Mouse (Mus musculus) kidney, adult 8-10 months (tissue): Measurements from ENCODE around the gene Tmem198.

Experiments
- DNase-seq, 2 experiments: peaks; one replicate each; pipeline ENCODE4 v3.0.0; 2022

The Tmem198 gene

GRCm38 (mm10) chr1:75455948-75456347 lies 23.4 kb upstream of the Tmem198 start:
- no peak for DNase-seq

- no peak for DNase-seq
Measured at GRCm38 (mm10) chr1:75456746-75457564, 22.4 kb upstream of the Tmem198 start.

GRCm38 (mm10) chr1:75457710-75458024 lies 21.7 kb upstream of the Tmem198 start:
- DNase-seq, result no peak

- no peak for DNase-seq
Measured at GRCm38 (mm10) chr1:75458025-75458788, 21.1 kb upstream of the Tmem198 start.

DNA sequence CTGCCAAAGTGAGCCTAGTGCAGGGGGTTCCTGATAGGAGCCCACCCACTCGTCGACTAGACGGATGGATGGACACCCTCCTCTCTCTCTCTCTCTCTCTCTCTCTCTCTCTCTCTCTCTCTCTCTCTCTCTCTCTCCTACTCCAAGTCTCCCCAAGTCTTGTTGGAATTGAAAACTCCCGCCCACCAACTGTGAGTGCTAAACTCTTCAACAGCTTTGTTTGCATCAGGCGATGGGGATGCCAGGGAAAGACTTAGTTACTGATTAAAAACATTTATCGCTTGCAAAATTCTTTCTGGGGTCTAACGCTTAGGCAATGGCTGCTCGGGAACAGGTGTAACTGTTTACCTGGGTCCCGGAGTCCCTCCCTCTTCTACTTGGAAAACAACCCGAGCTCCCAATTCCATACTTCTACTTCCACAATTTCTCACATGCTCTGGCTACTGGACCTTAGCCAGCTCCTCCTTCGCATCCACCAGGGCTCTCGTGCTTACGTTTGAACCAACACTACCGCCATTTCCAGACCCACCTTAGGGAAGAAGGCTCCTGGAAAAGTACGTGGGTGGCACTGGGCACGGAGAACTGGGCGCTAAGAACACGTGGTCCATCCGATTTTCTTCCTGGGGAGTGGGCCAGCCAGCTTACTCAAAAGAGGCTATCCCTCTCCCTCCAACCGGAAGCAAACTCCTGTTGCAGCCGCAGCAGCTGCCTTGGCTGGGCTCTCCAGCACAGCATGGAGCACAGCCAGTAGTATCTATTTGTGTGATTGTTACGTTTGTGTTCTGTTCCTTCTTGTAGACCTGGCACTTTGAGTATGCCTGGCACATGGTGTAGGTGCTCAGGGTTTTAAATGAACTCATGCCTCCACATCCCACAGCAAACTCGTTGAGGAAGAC lies 20.3 kb upstream of the Tmem198 start:
- no peak for DNase-seq

DNA sequence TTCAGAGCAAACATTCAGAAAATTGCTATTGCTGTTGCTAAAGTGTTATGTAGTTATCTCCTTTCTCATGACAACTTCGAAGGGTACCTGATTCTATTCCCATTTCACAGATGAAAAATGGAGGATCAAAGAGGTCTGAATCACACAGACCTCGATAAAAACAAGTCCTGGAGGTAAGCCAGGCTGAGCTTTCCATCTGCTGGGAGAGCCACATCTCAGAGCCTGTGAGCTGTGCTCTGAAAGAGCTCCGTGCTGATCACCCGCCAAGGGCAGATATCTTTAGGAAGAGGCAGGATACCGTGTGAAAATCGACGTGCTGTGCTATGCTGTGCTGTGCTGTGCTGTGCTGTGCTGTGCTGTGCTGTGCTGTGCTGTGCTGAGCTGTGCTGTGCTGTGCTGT lies 19.0 kb upstream of the Tmem198 start:
- DNase-seq, result no peak

GRCm38 (mm10) chr1:75462636-75463035 lies 16.7 kb upstream of the Tmem198 start:
- no peak for DNase-seq

GRCm38 (mm10) chr1:75463652-75464204 lies 15.6 kb upstream of the Tmem198 start:
- DNase-seq, result no peak

DNA sequence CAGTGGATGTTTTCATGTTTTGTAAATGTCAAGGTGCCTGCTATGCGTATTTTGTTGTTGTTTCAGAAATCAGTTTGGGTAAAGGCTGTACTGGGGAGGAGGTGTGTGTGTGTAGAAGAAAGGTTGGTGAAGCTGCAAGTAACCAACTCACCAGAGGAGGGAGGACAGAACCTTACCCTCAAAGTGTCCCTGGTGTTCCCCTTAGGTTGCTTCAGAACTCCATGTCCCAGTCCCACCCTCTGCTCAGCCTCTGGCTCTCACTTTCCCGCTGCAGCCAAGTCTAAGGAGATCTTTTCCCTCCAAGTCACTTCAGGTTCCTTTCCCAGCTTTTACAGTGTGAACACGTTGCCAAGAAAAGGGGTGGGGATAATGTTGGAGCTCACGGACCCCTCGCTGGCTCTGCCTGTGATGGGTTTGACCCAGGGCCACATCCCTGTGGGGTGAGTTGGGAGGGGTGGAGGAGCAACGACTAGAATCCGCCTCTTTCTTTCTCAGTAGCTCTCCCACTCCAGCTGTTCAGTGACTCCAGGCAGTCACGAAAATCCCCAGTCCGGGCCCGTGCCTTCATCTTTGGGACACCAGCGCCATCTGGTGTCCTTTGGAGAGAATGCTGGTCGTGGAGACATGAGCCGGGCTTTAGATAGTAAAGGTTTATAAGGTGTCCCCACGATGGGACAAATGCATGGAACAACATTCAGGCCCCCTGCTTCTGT lies 12.0 kb upstream of the Tmem198 start:
- peak; percentile 43 to 79 for DNase-seq

GRCm38 (mm10) chr1:75469287-75469825 lies 10.0 kb upstream of the Tmem198 start:
- no peak for DNase-seq

- DNase-seq, result no peak
Measured at GRCm38 (mm10) chr1:75476441-75476840, 2.9 kb upstream of the Tmem198 start.

DNA sequence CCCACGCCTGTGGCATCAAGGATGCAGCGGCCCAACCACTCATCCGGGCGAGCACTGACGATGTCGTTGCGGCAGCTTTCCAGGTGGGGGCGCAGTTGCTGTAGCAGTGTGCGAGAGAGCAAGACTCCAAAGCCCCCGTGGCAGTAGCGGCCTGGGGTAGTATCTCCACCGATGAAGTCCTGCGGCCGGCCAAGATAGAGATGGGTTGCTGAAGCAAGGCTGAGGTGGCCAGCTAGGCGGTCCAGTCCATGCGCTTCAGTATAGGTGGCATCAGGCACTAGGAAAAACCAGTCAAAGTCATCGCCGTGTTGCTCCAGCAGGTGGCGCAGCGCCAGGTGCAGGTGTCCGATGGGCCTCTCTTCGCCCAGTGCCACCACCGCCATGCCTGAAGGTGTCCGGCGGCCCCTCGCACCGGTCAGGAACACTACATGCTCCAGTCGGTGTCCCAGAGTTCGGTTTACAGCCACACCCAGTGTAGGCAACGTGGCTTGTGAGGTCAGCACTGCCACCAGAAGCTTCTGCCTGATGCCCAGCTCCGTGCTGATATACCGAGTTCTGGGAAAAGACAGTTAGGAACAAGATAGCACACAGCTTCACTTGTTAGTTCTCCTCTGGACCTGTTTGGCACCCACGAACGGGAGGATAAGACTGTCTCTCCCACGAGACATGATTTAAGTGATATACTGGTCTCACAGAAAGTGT lies 1.9 kb upstream of the Tmem198 start:
- peak; percentile 75 to 91 for DNase-seq

DNA sequence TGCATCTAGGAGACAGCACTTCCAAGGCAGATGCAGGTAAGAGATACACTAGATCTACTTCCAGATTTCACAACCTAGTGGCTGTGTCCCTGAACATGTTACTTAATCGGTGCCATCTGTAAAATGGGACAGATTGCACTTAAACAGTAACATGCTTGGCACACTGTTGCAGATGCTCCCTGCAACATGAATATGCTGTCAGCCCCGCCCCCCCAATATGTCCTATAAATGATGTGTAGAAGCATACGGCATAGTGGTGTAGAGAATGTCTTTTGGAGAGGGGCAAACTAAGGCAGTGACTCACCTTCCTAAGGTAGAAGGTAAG lies 1.4 kb upstream of the Tmem198 start:
- DNase-seq, result no peak

- DNase-seq, result peak; percentile 45 to 48
Measured at GRCm38 (mm10) chr1:75478497-75478896, 835 bp upstream of the Tmem198 start.

DNA sequence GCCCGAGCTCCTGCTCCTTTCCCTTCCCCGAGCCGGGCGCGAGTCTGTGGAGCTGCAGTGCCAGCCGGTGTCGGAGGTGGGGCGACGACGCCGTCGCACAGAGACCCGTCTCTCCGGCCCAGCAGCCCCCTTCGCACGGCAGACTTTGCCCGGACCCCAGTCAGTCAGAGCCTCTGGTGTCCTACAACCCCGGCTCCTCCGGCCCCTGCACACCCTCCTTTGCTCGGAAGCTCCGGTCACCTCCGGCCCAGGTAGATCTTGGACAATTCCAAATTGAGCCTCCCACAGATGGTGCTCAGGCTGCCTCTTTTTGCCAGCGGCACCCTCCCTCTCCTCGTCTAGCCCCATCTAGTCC lies 280 bp downstream of the Tmem198 start:
- DNase-seq, result no peak

- DNase-seq, result no peak
Measured at GRCm38 (mm10) chr1:75480036-75480435, 704 bp downstream of the Tmem198 start.

DNA sequence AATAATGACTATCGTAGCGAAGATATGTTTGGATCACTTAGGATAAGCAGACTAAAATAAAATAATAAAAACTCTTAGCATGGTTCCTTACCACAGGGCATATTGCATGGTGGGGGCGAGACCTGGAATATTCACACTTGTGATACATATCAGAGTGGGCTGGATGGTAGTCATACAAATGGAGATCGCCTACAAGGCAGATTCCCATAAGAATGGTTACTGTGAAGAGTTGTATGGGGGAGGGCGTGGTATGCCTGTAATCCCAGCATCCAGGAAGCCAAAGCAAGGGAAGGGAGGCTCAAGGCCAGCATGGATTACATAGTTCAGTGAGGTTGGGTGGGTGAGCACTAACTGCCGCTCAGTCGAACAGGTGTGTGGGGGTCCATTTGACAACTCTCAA lies 1.4 kb downstream of the Tmem198 start:
- DNase-seq, result no peak

DNA sequence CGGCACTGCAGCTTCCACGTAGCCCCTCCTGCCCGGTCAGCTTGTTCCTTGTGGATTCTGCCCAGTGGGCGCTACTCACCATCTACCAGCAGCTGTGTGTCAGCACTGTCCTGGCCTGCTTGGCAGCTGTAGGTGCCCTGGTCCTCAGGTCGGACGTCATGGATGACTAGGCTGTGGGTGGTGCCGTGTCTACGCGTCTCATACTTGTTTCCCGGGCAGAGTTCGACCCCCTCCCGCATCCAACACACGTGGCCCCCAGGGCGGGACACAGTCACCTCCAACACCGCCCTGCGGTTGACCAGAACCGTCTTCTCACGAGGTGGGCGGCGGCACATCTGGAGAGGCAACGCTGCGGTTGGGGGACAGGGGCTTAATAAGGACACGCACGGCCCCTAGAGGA lies 7.2 kb downstream of the Tmem198 start:
- DNase-seq, result peak; percentile 30 to 35

DNA sequence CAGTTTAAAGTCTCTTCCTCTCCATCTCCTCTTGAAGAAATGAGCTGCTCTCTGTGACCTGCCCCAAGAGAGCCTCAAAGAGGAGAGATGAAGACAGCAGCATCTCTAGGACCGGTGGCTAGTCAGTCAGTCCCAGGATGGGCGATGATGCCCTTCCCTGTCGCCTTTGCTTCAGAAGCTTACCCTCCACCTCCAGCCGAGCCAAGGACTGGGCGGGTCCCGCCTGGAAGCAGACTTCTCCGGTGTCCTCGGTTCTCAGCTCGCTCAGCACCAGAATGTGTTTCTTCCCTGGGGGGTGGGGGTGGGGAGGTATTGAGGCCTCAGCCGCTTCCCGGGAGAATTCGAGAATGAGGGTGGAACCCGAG lies 7.7 kb downstream of the Tmem198 start:
- DNase-seq, result no peak

DNA sequence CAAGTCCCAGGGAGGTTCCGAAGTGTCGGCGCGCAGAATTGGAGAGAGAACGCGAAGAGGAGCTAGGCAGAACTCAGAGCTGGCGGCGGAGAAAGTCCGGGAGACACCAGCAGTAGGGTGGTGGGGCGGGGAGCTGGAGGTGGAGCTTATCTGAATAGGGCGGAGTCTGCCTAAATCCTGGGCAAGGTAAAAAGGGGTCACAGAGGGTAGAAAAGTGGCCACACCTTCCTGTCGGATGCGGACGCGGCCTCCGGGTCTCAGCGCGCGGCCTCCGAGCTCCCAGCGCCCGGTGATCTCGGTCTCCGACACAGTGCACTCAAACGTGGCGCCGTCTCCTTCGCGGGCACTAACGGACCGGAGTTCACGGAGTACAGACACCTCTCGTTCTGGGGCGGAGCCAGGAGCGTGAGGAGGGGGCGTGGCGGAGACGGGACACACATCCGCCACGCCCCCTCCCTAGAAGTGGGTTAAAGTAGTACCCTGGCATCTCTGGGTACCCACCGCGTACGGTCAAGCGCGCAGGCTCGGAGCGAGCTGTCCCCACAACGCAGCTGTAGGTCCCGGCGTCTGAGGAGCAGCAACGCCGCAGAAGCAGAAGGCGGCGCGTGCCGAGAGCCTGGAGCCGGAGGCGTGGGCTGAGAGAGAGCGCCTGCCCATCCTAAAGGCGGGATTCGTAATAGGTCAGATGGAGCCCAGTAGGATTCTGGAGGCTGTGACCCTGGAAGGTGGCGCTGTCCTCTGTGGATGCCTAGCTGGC lies 8.3 kb downstream of the Tmem198 start:
- DNase-seq, result peak; percentile 77 to 85
